Mouse (Mus musculus): ENCODE measurements around the gene Umad1.
"Not testable (repeated sequence)": the region's sequence is repeated elsewhere in the genome, so short reads cannot be mapped to it uniquely, and the experiment has no call there.

The Umad1 gene

DNA sequence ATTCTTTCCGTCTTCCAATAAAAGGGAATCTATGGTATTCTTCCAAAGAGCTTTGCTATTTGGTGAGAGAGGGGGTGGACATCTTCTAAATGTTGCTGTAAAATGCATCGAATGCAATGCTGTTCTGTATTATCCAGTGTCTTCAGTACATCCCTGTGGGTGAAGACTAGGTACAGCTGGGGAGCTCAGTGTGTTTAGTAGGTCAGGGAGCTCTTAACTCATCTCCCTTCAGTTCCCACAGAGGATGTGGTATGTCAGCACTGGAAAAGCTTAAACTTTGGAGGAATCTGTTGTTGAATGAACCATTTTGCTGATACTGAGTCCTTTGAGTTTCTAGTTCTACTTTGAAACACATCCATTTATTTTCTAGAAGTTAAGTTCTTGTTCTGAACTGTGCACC, 53.5 kb downstream of the Umad1 start:
- in situ Hi-C loops (cut with MseI, MboI) = no loop called here

DNA sequence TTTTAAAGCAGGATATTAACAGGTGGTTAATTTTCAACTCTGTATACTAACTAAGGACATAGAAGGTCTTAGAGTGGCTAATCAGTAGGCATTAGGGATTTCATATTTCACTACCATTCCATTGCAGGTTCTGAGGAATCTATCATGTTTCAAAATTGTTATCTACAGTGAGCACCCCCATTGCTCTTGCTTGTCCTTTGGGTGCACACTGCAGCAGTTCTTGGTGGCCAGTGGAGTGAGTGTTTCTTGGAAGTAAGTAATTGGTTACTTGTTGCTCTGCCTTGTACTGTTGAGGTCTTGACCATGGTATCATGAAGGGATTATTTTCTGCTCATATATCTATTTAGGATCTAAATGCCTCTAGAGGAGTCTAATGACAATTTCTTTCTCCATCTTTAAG, 57.1 kb downstream of the Umad1 start:
- in situ Hi-C loops (cut with MseI, MboI) = no loop called here

DNA sequence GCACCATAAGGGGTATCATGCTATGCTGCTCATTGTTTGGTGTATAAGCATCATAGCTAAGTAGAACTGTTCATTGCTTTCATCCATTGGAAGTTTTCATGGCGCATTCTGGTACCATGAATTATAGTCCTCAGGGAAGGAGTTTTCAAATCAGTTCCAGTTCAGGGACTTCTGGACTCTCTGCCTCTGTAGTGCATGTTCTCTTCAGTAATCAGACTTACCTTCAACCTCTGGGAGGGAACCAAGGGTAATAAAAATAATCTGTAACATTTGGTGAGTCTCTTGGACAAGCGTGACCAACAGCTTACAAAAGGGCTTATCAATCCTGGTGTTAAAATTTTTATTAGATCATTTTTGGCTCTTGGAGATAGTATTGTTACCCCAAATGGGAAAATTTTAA, 60.5 kb downstream of the Umad1 start:
- in situ Hi-C loops (cut with MseI, MboI) = no loop called here

DNA sequence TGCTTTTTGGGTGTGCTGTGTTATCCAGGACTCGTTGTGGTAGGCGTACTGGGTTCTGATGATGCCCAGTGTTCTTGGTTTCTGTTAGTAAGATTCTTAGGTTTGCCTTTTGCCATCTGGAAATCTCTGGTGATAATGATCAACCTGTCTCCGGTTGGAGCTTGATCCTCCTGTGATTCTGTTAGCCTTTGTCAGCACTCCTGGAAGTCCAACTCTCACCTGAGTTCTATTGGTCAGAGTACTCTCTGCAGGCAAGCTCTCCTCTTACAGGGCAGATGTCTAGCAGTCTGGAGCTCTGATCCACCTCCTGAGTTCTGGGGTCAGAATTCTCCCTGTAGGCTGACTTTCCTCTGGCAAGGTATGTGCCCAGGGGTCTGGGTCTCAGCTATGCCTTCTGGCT, 72.4 kb downstream of the Umad1 start:
- in situ Hi-C loops (cut with MseI, MboI) = not testable (repeated sequence)

DNA sequence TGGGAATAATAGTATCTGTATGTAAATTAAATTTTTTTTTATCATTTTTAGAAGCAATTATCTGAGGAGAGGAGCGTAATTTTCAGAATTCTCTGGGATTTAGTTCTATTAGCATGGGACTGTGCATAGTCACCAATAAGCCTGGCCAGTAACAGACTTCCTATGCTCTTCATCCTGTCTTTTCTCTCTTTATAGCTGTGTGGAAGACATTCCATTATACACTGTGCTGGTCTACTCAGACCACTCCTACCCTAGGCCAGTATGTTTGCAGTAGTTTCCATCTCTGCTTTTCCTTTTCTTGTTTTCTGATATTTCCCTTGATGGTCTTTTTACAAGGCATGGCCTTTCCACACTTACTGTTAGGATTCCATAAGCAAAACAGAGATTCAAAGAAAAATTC, 74.3 kb downstream of the Umad1 start:
- in situ Hi-C loops (cut with MseI, MboI) = no loop called here

DNA sequence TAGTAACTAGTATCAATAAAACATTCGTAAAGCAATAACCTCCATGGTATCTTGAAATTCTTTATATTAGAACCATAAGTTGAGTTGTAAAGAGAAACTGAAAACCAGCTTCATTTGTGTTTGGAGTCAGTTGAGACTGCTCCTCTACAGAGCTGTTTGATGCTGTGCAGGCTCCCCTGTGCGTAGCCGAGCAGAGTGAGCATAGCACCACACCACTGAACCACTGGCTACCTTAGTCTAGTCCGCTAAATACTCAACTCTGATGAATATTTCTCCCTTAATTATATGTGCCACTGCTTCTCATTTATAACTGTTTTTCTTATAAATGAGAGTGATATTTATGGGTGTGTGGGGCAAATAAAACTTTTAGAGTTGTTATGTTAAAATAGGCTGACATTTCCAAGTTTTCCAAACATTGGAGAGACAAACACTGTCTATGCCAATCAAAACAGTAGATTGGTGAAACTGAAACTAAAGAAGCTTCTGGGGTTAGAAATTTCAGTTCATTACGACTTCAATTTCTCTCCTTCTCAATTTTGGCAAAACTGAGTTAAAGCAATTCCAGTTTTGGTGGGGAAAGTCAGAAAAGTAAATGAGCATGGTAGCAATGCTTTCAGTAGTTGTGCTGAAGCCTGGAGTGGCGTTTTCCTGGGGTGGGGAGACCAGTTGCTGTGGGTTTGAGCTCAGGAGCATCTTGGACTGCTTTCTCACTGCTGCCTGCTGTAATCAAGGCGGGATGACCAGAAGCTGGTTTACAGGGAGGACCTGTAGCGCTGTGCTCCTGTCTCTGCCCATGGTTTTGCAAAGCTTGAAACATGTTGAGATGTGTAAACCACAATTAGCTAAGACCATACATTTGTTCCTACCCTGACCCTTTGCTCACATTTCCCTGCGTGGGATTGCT, 77.7 kb downstream of the Umad1 start:
- in situ Hi-C loops (cut with MseI, MboI) = no loop called here

DNA sequence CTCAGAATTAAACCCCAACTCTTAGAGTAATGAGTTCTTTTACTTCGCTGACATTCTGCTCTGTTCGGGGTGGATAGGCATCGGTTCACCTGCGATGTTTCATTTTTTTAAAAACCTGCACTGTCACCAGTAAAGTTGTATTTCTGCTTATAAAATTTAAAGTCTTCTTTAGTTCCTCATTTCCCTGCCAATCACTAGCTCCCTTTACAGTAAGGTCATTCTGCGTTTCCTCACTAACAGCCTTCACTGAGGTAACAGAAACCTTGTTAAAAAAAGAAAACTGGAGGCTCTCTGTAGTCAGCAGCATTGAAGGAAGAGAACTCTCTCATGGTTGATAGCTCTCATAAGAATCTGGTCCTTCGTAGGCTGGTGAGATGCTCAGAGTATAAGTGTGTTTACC, 80.4 kb downstream of the Umad1 start:
- in situ Hi-C loops (cut with MseI, MboI) = no loop called here

DNA sequence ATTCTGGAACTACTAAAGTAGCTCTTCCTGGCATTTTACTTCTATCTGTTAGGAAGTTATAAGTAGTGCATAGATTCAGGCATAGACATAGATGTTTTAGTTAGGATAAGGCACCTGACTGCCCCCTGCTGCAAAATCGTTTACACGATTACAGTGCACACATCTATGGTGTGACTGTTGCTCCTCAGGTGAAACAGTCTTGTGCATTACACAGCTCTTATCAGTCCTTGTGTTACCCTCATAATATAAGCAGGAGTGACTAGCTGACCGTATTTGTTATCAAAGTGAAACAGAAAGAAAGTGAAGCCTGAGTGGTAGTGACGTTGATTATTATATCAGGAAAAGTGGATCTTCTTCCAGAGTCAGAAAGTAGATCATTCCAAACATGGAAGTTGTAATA, 84.2 kb downstream of the Umad1 start:
- in situ Hi-C loops (cut with MseI, MboI) = no loop called here

DNA sequence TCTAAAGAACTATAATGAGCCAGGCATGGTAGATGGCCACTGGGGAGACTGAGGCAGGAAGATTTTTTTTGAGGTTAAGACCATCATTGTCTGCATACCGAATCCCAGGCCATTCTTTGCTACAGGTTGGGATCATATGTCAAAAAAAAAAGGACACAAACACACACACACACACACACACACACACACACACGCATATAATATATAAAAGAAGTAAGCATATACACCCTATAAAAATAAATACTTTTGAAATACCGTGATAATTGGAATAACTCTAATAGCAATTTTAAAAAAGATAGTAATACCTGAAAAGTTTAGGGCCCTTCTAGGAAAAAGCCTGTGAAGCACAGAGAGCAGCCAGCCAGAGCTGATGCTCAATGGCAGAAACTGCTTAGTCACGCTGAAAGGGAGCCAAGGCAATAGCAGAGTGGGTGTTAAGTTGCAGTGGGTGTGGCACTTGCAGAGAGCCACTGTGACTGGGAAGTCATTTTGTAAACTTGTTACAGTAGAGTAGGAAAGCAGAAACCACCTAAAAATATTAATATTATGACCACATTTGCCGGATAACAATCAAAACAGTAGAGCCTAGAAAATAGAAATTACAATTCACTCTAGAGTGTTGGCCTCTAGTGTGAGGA, 86.2 kb downstream of the Umad1 start:
- in situ Hi-C loops (cut with MseI, MboI) = no loop called here

DNA sequence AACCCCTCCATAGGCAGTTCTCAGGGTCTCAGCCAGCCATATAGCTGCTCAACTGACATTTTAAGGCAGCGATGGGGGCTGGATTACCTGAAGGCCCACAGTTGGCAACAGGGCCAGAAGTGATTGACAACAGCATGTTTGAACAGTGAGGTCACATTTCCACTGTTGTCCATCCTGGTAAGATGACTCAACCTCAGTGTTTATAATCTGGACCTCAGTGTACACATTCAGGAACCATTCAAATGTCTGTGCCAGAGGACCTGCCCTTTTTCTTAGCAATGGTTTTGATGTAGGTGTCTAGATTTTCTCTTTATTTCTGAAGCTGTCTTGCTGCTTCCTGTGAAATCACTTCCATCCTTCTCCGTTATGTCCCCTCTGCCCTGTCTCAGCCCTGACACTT, 88.1 kb downstream of the Umad1 start:
- in situ Hi-C loops (cut with MseI, MboI) = no loop called here

DNA sequence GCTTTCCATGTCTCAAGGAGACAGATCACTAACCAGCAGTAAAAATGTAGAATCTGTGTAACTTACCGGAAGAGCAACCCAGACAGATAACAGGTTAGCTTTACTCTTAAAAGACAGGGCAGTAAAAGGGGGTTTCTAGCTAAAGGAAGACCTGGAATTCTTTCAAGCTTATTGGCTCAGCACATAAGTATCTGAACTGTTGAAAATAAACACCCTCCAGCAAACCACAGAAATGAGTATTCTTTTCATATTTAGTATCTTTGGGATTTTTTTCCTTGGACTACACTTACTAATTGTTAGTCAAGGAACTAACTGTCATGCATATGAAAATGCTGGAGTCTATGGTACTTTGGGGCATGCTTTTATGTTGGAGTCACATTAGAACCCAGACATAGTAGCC, 89.3 kb downstream of the Umad1 start:
- in situ Hi-C loops (cut with MseI, MboI) = no loop called here

DNA sequence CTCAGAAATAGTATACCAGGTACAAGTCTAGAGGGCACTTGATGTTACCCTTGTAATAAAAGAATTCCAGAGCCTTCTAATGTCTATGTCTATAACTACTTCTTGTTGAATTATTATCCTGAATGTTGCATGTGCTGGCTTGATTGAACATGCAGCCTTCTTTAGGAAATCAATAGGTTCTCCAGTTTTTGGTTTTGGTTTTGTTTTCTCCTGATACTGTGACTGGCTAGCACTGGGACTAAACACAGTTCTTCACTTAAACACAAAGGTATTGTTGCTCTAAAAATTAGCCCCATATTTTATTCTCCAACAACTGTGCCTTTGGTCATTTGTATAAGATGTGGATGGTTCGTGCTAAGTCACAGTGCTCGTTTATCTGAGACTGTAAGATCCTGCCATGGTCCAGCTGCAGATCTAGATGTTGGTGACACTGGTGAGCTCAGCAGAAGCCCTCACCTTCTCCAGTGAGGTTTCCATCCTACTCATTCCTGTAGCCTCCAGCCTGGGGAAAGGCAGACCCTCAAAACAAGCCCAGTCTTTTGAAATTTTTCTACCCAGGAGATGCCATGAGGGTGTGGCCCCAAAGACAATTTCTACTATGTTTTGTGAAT, 90.1 kb downstream of the Umad1 start:
- in situ Hi-C loops (cut with MseI, MboI) = no loop called here

DNA sequence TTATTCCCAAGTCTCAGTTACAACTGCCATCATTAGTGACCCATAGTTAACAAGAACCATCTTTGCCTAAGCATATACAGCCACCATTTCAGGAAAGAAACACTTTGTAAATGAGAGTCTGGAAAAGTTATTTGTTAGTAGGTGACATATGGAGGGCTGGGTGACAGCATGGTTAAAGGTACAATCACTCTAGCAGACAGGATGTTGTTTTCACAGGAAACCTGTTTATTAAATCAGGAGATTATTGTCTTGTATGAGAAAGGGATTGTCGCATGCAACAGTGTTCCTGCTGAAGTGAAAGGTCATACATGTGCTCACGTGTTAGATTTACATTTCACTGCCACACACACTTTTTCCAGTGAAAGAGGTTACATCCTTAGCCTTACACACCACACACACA, 92.4 kb downstream of the Umad1 start:
- in situ Hi-C loops (cut with MseI, MboI) = no loop called here

DNA sequence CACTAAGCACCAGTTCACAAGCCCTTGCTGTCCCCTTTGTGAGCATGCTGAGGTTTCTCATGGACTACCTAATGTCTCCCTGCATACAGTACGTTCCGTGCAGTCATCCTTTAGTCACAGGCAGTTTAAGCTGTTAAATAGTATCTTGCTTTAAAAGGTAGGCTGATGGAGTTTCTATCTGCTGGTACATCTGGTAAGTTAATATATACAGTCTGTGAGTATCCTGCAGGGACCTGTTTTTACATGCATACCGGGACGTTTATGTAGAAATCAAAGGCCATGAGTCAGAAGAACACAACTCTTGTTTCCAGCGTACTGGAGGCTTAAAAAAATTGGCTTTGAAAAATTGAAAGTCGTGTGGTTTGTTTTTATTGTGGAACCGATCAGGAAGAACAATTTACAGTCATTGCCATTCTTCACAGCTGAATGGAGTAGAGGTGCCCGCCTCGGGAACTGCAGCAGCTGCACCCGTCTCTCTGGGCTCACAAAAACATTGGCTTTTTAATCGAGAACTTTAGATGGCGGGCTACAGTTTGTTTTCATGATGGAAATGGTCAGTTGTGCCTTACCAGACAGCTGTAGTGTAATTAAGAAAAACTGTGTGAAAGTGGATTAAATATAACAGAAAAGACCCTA, 93.6 kb downstream of the Umad1 start:
- in situ Hi-C loops (cut with MseI, MboI) = no loop called here

DNA sequence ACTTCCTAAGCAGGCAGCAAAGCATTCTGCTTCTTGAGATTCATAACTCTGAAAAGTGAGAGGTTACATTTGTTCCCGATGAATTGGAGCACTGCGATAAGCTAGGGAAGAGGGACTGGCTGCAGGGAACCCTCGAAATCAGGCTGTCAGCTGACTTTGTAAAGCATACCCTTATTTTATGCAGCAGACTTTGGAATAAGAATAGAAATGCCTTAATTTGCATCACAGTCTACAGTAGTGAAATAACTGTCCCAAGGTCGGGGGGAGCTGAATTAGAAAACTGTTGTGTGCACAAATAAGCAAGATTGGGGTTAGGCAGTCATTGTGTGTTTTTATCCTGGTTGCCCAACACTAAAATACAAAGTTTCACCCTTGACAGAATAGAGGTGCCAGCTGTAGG, 94.4 kb downstream of the Umad1 start:
- in situ Hi-C loops (cut with MseI, MboI) = no loop called here

DNA sequence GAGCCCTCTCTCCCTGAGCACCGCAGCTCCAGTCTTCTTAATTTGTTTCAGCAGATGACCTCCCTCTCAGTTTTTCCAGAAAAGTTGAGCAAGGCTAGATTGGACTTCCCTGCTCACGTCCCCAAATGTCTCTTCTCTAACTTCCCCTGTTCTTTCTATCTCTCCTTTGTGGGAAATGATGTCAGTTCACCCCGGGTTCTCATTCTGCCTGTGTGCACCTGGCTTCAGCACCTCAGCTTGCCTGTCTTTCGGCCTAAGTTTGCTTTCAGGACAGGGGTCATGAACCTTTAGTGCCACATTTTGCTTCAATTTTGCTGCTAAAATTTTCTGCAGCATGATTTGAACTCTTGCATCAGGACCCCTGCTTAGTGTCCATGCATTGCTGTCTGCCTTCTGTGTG, 95.8 kb downstream of the Umad1 start:
- in situ Hi-C loops (cut with MseI, MboI) = no loop called here

DNA sequence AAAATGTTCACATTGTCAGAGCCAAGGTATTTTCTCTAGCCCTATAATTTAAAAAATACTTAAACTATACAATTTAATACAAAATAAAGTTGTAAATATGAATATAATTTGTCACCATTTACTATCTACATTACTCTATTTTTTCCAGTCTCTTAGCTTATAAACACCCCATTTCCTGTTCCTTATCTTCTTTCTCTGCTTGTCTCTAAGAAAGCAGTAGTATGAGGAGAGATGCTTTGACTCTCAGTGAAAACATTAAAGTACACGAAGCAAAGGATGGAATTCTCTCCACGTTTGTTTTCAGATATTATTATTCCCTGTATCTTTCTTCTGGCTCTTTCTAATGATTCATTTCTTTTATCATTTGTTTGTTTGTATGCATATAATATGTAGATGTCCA, 99.1 kb downstream of the Umad1 start:
- in situ Hi-C loops (cut with MseI, MboI) = no loop called here

DNA sequence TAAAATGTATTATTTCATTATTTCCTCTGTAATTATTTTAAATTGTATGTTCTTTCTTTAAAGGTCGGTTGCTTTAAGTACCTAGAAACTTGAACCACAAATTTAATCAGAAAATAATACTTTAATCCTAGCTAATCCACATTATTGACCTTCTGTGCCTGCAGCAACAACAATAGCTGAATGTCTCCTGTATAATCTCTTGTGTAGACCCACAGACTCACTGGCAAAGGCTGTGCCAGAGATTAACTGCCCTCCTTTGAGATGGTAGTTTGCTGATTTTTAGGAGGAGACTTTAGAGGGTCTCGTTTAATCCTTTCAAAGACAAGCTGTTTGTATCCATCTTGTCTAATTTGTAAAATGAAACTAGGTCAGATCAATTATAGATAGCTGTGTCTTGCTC, 99.7 kb downstream of the Umad1 start:
- in situ Hi-C loops (cut with MseI, MboI) = no loop called here

DNA sequence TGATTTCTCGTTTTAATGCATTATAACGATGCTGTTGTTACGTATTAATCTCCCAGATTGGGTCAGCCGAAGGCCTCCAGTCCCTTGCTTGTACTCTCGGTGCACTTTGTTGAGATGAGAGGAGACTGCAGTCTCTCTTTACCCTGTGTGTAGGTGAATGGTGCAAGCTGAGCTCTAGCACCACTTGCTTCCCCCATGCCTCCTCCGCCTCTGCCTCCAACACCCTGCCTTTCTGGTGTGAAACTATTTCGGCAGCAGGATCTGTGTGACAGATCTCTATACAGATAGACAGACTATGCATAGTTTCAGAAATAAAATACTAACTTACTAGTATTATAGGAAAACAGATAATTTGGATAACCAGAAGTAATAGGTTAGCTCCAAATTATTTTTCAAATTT, 101.7 kb downstream of the Umad1 start:
- in situ Hi-C loops (cut with MseI, MboI) = no loop called here

DNA sequence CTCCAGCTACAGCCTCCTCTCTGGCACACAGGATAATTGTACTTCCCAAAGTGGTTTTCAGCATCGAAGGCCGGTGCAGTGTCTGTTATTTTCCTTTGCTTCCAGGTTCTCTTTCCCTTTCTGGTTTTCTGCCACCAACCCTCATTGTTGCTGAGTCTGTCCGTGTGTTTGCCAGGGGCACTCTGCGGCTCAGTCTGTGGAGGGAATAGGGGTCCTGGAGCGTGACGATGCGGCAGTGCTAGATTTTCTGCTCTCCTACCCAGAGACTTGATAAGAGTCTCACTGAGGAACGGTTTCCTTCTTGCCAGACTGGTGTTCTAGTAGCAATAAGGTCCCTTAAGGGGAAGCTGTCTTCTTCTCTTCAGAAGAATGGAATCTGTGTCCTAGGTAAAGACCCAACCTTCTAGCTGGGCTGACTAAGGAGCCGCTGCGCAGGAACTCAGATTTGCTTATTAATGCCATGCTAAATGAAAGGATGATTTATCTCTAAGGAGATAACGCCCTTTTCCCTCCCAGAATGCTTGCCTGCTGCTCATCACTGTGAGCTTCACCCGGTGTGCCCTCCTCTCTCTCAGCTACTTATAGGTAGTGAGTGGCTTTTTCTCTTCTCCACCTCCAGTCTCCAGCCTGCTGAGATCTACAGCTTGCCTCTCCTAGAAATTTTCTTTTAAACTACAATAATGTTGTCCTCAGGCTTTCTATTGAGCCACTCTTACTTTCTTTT, 105.1 kb downstream of the Umad1 start:
- in situ Hi-C loops (cut with MseI, MboI) = no loop called here

DNA sequence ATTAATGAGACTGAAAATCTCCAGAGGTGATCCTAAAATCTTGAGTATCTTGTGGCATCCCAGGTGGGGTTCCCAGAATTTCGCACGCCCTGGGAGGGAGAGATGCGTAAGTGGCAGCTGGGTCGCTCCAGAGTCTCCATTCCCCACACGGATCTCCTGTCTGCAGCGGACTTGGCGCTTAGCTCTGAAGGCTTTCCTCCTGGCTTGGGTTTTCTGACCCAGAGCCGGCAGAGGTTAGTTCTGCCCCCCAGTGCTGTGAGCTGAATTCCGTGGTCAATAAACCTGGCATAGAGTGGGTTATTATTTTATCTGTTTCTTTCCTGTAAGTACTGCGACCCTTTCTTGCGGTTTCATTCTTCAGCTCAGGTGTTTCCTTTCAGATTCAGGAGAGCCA, 105.7 kb downstream of the Umad1 start:
- in situ Hi-C loops (cut with MseI, MboI) = no loop called here

DNA sequence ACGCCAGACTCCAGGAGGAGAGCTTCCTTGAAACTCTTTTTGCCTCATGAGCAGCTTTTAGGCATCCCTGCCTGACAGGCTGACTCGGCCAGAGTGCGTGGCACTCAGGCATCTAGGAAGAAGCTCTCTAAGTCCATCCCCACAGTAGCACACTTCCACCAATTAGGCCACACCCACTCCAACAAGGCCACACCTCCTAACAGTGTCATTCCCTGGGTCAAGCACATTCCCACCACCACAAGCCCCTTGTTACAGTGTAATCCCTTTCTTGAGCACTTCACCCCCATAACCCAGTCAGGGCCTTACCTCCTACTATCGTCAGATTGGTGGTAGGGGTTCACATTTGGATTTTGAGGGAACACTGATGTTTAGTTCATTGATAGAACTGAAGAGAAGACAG, 108.6 kb downstream of the Umad1 start:
- in situ Hi-C loops (cut with MseI, MboI) = no loop called here

All from mouse trophoblast stem cell (cell line).